ENCODE assay signal across 8 mouse cellular contexts in the genomic region with DNA sequence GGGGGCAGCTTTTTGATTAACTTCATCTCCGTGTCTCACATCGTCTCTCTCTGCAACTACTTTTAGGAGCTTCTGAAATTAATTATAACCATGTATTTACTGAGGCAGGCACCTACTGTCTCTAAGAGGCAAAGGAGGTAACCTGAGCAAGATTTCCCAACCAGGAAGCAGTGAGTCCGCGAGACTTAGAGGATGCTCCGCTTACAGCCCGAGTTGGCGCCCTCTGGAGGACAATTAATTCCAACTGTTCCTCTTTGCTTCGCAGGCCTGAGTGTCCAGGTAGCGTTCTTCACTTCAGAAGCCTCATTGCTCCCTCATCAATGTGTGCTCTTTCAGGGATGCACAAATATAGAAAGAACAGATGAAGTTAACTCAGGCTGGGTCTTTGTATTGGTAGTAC.
A peak's percentile ranks its signal among the peaks of the same experiment; 100 is the strongest.
DNase-seq lines count a peak whose midpoint lies in the region; ATAC-seq lines count a peak whose summit lies in the region.

No protein-coding gene starts in this region.

- no peak overlapping the region for H3K4me3 ChIP-seq in midbrain, embryonic 11.5 days (ENCODE audit: low read depth, low read length)
- no peak overlapping the region for H3K4me3 ChIP-seq in midbrain, embryonic 15.5 days
- H3K4me3 ChIP-seq in liver, embryonic 12.5 days, result no peak overlapping the region

- no peak overlapping the region for H3K9ac ChIP-seq in midbrain, embryonic 11.5 days (ENCODE audit: low read length)
- H3K9ac ChIP-seq in midbrain, embryonic 15.5 days, result no peak overlapping the region
- no peak overlapping the region for H3K9ac ChIP-seq in liver, embryonic 12.5 days

- peak; percentile 93 for DNase-seq in midbrain, embryonic 11.5 days (ENCODE audit: low spot score, missing footprints)
- DNase-seq in cerebellum, adult 8-10 months, result peak; percentile 73
- DNase-seq in frontal cortex, postnatal 36 days (ENCODE audit: low spot score in 2 of 2), result peak; percentile 54 to 74
- DNase-seq in kidney, postnatal 25 days, result peak; percentile 52 to 84
- DNase-seq in retina, embryonic 14.5 days (ENCODE audit: low spot score), result peak; percentile 72
- DNase-seq in thymus, postnatal 36 days, result peak; percentile 34 to 41

- no peaks in the 10 kb centered on the region for H3K4me1 ChIP-seq in midbrain, embryonic 11.5 days (ENCODE audit: control insufficient read depth, insufficient read depth, low read length)
- H3K4me1 ChIP-seq in midbrain, embryonic 15.5 days, result 0 out of 2 replicates have a peak, but pooled peaks cover 2% of the 10 kb centered on the region
- no peaks in the 10 kb centered on the region for H3K4me1 ChIP-seq in liver, embryonic 12.5 days

- 15% methylated on average over 9 of the region's 9 CpGs for WGBS in midbrain, embryonic 11.5 days
- WGBS in midbrain, embryonic 15.5 days, result 11% methylated on average over 9 of the region's 9 CpGs
- WGBS in liver, embryonic 12.5 days (ENCODE audit: insufficient replicate concordance), result 13% methylated on average over 9 of the region's 9 CpGs

- no peak overlapping the region for H3K4me2 ChIP-seq in midbrain, embryonic 11.5 days
- no peak overlapping the region for H3K4me2 ChIP-seq in midbrain, embryonic 15.5 days
- H3K4me2 ChIP-seq in liver, embryonic 12.5 days, result 0 out of 2 replicates have a peak overlapping the region, but pooled peaks have one; percentile 1

- no peaks in the 10 kb centered on the region for H3K9me3 ChIP-seq in midbrain, embryonic 11.5 days (ENCODE audit: control insufficient read depth, low read length)
- no peaks in the 10 kb centered on the region for H3K9me3 ChIP-seq in midbrain, embryonic 15.5 days
- no peaks in the 10 kb centered on the region for H3K9me3 ChIP-seq in liver, embryonic 12.5 days (replicated peaks)

- no peaks in the 10 kb centered on the region for H3K36me3 ChIP-seq in midbrain, embryonic 11.5 days (ENCODE audit: control insufficient read depth, insufficient read depth, low read length)
- no peaks in the 10 kb centered on the region for H3K36me3 ChIP-seq in midbrain, embryonic 15.5 days (replicated peaks)
- no peaks in the 10 kb centered on the region for H3K36me3 ChIP-seq in liver, embryonic 12.5 days

- no peaks in the 10 kb centered on the region for H3K27me3 ChIP-seq in midbrain, embryonic 11.5 days (ENCODE audit: control insufficient read depth, insufficient read depth, low read length)
- H3K27me3 ChIP-seq in midbrain, embryonic 15.5 days (replicated peaks), result no peaks in the 10 kb centered on the region
- no peaks in the 10 kb centered on the region; the same call in 1 of the 2 replicates for H3K27me3 ChIP-seq in liver, embryonic 12.5 days (replicated peaks)

- no peak overlapping the region for H3K27ac ChIP-seq in midbrain, embryonic 11.5 days (ENCODE audit: low read depth, low read length)
- H3K27ac ChIP-seq in midbrain, embryonic 15.5 days, result no peak overlapping the region
- no peak overlapping the region for H3K27ac ChIP-seq in liver, embryonic 12.5 days

- no peak for ATAC-seq in midbrain, embryonic 11.5 days (ENCODE audit: low FRiP score)
- ATAC-seq in midbrain, embryonic 15.5 days (replicated peaks), result no peak
- ATAC-seq in liver, embryonic 12.5 days, result no peak

Comparison
In these comparisons a context has a peak if more than half of its experiments do, and no peak if none do; other contexts are left out.
1. DNase-seq: peak in every context shown above with its lines; median percentile 93 in midbrain, embryonic 11.5 days; 73 in cerebellum, adult 8-10 months; 72 in retina, embryonic 14.5 days; 68 in kidney, postnatal 25 days; 64 in frontal cortex, postnatal 36 days; 38 in thymus, postnatal 36 days.